Mouse (Mus musculus): ENCODE results near the gene Srrm4. TPM values are rescaled to one million over a fixed set of nuclear protein-coding genes. Genes with fewer than 3 reads are reported as not detected.

Srrm4 gene
- total RNA-seq, 2 experiments from 2014 or later = 1.6 to 1.9 TPM

GRCm38 (mm10) chr5:116405934-116406333 is 185.7 kb downstream of the Srrm4 start:
- no peak for DNase-seq

GRCm38 (mm10) chr5:116404063-116404462 is 187.6 kb downstream of the Srrm4 start:
- DNase-seq = no peak

GRCm38 (mm10) chr5:116400801-116401200 is 190.8 kb downstream of the Srrm4 start:
- no peak for DNase-seq

- DNase-seq = peak; percentile 54 to 59
Observed at GRCm38 (mm10) chr5:116400042-116400730, 191.4 kb downstream of the Srrm4 start.

- DNase-seq = no peak
Observed at GRCm38 (mm10) chr5:116396104-116396503, 195.5 kb downstream of the Srrm4 start.

- peak; percentile 73 to 88 for DNase-seq
Observed at GRCm38 (mm10) chr5:116392603-116393002, 199.0 kb downstream of the Srrm4 start.

GRCm38 (mm10) chr5:116389856-116390542 is 201.6 kb downstream of the Srrm4 start:
- peak; percentile 53 to 70 for DNase-seq

GRCm38 (mm10) chr5:116389321-116389720 is 202.3 kb downstream of the Srrm4 start:
- DNase-seq = peak; percentile 46 to 47

Other genes starting within 250 kb of the Srrm4 start
- gene Hspb8, start 169.0 kb downstream of the Srrm4 start, total RNA-seq (2021) = 100 to 1,000 TPM; 106 to 228 TPM

All from adrenal gland, postnatal 36 days (tissue).